Mouse (Mus musculus): ENCODE results near the gene Speer2. TPM values are rescaled to one million over a fixed set of nuclear protein-coding genes. Genes with fewer than 3 reads are reported as not detected.

Gene Speer2
- polyA plus RNA-seq (2021; fragmentation: Nextera tagmentation): not detected in 2 replicates
- long read RNA-seq, experiment 1: 0 reads
- long read RNA-seq, experiment 2: 0 reads

GRCm38 (mm10) chr16:69863644-69864043, at the start of gene Speer2:
Gene Speer2 (minus strand): TSS chr16:69863744.

Measured in layer of hippocampus, adult 6 months (tissue).